Mouse (Mus musculus) liver, adult 2 months (tissue): ENCODE measurements around the gene Slc9a6. TPM values are rescaled to one million over a fixed set of nuclear protein-coding genes. Genes with fewer than 3 reads are reported as not detected.

Source experiments
- DNase-seq: peaks from one replicate; pipeline ENCODE4 v3.0.0-alpha.2; 2011; ENCODE audit warnings: low read depth, low spot score; ENCODE audit errors: extremely low read depth
- H3K27ac ChIP-seq: fragments of 200-500 bp; replicated peaks from 2 replicates; pipeline ENCODE4 v1.5.1; 2012; ENCODE audit warnings: low read depth, mild to moderate bottlenecking, control low read depth, inconsistent platforms, low read length; ENCODE audit not compliant: insufficient read depth
- H3K27me3 ChIP-seq: fragments of 200-500 bp; 2 replicates; pipeline ENCODE4 v1.6.1; 2012; ENCODE audit warnings: mild to moderate bottlenecking, moderate library complexity, low read length, inconsistent platforms; ENCODE audit not compliant: control insufficient read depth, insufficient read depth
- H3K36me3 ChIP-seq: fragments of 200-500 bp; 2 replicates; pipeline ENCODE4 v1.6.1; 2012; ENCODE audit warnings: low read length, inconsistent platforms; ENCODE audit not compliant: control insufficient read depth, insufficient read depth
- H3K4me1 ChIP-seq: fragments of 200-500 bp; 2 replicates; pipeline ENCODE4 v1.6.1; 2011; ENCODE audit warnings: low read length; ENCODE audit not compliant: control insufficient read depth, insufficient read depth
- H3K4me3 ChIP-seq: fragments of 200-500 bp; 2 replicates; pipeline ENCODE4 v1.5.1; 2011; ENCODE audit warnings: low read depth, mild to moderate bottlenecking, control low read depth, low read length, moderate library complexity; ENCODE audit not compliant: insufficient read depth
- H3K79me2 ChIP-seq: fragments of 200-500 bp; 2 replicates; pipeline ENCODE4 v1.6.1; 2012; ENCODE audit warnings: inconsistent platforms, mild to moderate bottlenecking, low read length, moderate library complexity; ENCODE audit not compliant: control insufficient read depth, insufficient read depth
- H3K9ac ChIP-seq: fragments of 200-500 bp; 2 replicates; pipeline ENCODE4 v1.6.1; 2012; ENCODE audit warnings: low read depth, mild to moderate bottlenecking, control low read depth, inconsistent platforms, low read length
- CTCF ChIP-seq: fragments of 200-500 bp; IDR thresholded peaks from 2 replicates; pipeline ENCODE4 v1.5.1; 2011; ENCODE audit warnings: low read depth, low read length, control low read depth
- POLR2A ChIP-seq: fragments of 200-500 bp; IDR thresholded peaks from 2 replicates; pipeline ENCODE4 v1.6.1; 2011; ENCODE audit warnings: low read length, control low read depth; ENCODE audit not compliant: insufficient read depth; ENCODE audit errors: extremely low read depth
- WGBS: fragments of 180-500 bp; shearing (Covaris S2); methylation state at CpG from one replicate; pipeline ENCODE4 v1.1.7; 2018; 5-methylcytosine and 5-hydroxymethylcytosine counted together
- polyA plus RNA-seq: library from polyadenylated mRNA; depleted of rRNA; stranded (reverse); fragments of >200 nt; gene quantifications from 2 replicates; pipeline ENCODE4 v1.2.3, GENCODE M21; 2012
- total RNA-seq: library from RNA; depleted of rRNA; stranded (reverse); fragments of >200 nt; gene quantifications from 2 replicates; pipeline ENCODE4 v1.2.3, GENCODE M21; 2014

The Slc9a6 gene
- total and polyA plus RNA-seq, 2 experiments: 7.8 to 11.5 TPM

GRCm38 (mm10) chrX:56668051-56668450, 58.5 kb downstream of the Slc9a6 start:
- Histone ChIP-seq H3K36me3 (no peaks in the 10 kb centered on the region; the same call in 1 of the 2 replicates), H3K79me2 (no peaks in the 10 kb centered on the region), H3K27me3 (no peaks in the 10 kb centered on the region), H3K4me3 (no peak overlapping the region), H3K9ac (no peak overlapping the region), H3K4me1 (peaks cover 8% of the 10 kb centered on the region; the same call in 1 of the 2 replicates), H3K27ac (no peak overlapping the region)
- DNase-seq: peak; percentile 66
- WGBS: 69% methylated on average over 5 of the region's 5 CpGs
- TF ChIP-seq CTCF: no peak
- TF ChIP-seq POLR2A: no peak

DNA sequence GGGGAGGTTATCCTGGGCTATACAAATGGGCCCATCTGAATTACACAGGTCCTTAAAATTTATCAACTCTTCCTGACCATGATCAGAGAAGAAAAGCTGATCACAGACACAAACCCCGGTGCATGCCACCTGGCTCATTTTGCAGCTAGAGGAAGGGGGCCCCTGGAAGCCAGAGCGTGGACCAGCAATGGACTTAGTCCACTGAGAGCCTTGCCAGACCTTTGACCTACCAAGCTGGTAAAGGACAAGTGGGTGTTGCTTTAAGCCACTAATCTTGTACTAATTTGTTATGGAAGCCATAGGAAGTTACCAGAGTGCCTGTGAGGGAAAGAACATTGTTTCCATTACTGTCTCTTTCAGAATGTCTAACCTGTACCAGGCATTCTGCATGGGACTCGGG, 58.9 kb downstream of the Slc9a6 start:
- H3K27ac ChIP-seq: no peak overlapping the region
- H3K79me2 ChIP-seq: no peaks in the 10 kb centered on the region
- TF ChIP-seq POLR2A (no peak), CTCF (no peak)
- H3K9ac ChIP-seq: no peak overlapping the region
- peak; percentile 56 for DNase-seq
- H3K4me1 ChIP-seq: peaks cover 8% of the 10 kb centered on the region; the same call in 1 of the 2 replicates
- H3K27me3 ChIP-seq: no peaks in the 10 kb centered on the region
- H3K36me3 ChIP-seq: no peaks in the 10 kb centered on the region
- 68% methylated on average over 3 of the region's 3 CpGs for WGBS
- no peak overlapping the region for H3K4me3 ChIP-seq

DNA sequence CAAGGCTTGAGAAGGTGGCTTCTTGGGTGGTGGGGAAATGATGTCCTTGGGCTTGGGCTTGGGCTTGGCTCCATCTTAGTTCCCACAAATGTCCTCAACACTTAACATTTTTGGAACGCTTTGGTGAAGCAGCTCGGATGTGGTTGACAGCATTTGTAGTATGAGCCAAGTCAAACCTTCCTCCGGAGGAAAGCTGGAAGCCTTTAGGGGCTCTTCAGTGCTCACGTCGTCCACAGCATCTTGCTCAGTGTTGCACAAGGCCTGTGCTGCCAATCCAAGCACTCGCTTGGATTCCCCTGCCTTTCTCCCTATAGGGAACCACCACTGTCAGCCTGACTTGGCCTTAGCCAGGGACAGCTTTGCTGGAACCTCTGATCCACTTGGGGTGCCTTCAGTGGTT, 66.0 kb downstream of the Slc9a6 start:
- Histone ChIP-seq H3K27ac (no peak overlapping the region), H3K4me3 (no peak overlapping the region), H3K9ac (no peak overlapping the region), H3K36me3 (no peaks in the 10 kb centered on the region), H3K4me1 (no peaks in the 10 kb centered on the region), H3K79me2 (no peaks in the 10 kb centered on the region), H3K27me3 (no peaks in the 10 kb centered on the region)
- WGBS: 82% methylated on average over 6 of the region's 6 CpGs
- TF ChIP-seq POLR2A (no peak), CTCF (no peak)
- no peak for DNase-seq

DNA sequence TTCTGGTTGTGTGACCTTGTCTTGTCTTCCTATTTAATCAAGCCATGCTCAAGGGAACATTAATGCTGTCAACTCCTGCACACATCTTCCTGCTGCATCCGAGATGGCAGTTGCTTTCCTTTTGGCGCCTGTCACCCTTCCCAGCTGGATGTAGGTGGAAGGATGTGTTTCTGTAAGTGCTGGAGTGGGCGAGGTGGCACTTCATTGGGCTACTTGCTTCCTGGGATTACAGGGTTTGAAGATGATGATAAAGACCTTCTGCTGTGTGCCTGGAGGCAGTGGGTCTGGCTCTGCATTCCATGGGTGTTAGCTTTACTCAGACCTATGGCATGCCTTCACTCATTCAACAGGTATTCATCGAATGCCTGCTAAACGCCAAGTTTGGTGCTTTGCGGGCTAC, 68.2 kb downstream of the Slc9a6 start:
- H3K27ac ChIP-seq: no peak overlapping the region
- H3K36me3 ChIP-seq: no peaks in the 10 kb centered on the region
- WGBS: 84% methylated on average over 6 of the region's 6 CpGs
- H3K79me2 ChIP-seq: no peaks in the 10 kb centered on the region
- DNase-seq: no peak
- H3K4me1 ChIP-seq: no peaks in the 10 kb centered on the region
- H3K4me3 ChIP-seq: no peak overlapping the region
- TF ChIP-seq POLR2A: no peak
- no peak for TF ChIP-seq CTCF
- H3K27me3 ChIP-seq: no peaks in the 10 kb centered on the region
- no peak overlapping the region for H3K9ac ChIP-seq

- H3K4me1 ChIP-seq: no peaks in the 10 kb centered on the region
- no peaks in the 10 kb centered on the region for H3K27me3 ChIP-seq
- 81% methylated on average over 6 of the region's 6 CpGs for WGBS
- no peaks in the 10 kb centered on the region for H3K36me3 ChIP-seq
- no peak overlapping the region for H3K27ac ChIP-seq
- TF ChIP-seq POLR2A (no peak), CTCF (no peak)
- H3K4me3 ChIP-seq: no peak overlapping the region
- no peak for DNase-seq
- H3K9ac ChIP-seq: no peak overlapping the region
- no peaks in the 10 kb centered on the region for H3K79me2 ChIP-seq
Observed at GRCm38 (mm10) chrX:56679066-56679465, 69.5 kb downstream of the Slc9a6 start.

GRCm38 (mm10) chrX:56682156-56682720, 72.7 kb downstream of the Slc9a6 start:
- Histone ChIP-seq H3K36me3 (no peaks in the 10 kb centered on the region), H3K27ac (no peak overlapping the region), H3K27me3 (no peaks in the 10 kb centered on the region), H3K9ac (no peak overlapping the region), H3K4me1 (no peaks in the 10 kb centered on the region), H3K79me2 (no peaks in the 10 kb centered on the region), H3K4me3 (no peak overlapping the region)
- no peak for DNase-seq
- TF ChIP-seq CTCF (no peak), POLR2A (no peak)
- WGBS: 73% methylated on average over 1 of the region's 1 CpGs
